Mouse (Mus musculus): Measurements from ENCODE around the gene Jmjd1c.

The Jmjd1c gene

DNA sequence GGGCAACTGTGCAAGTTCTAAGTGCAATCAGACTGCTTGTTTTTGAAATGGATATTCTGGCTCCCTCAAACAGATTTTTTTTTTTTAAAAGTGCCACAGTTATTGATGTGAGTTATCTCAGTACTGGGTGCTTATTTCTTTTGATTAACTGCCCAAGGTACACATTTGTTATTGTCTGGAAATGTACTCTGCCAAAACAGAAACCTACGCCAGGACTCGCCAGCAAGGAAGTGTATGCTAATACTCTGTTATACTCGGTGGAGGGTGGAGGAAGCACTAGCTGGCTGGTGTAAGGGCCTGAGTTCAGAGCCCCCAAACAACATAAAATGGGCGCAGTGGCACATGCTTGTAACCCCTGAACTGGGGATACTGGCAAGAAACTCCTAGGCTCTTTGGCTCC is 34.1 kb upstream of the Jmjd1c start:
- no peak for TF ChIP-seq GATA4 (IDR thresholded peaks at IDR 0.05; ENCODE audit: insufficient replicate concordance, low read length)

DNA sequence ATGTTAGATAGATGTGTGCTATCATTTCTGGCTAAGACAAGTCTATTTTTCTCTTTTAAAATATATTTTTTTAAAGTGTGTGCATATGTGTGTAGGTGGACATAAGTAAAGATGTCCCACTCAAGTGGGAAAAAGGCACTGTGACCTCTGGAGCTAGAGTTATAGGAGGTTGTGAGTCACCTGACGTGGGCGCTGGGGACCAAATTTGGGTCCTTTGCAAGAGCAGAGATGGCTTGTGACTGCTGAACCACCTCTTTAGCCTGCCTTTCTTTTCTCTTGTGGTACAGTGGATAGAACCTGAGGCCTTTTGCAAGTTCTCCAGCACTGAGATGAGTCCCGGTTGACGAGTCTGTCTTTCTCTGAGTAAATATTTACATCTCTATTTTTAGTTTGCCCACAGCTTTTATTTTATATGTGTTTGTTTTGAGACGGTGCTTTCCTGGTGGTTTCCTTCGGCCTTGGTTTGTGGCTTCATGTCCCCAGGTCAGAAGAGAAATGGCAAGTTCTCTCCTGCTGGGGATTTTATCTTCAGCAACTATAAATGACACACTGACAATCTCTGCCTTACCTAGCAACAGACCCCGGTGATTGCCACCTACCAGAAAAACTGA is 30.5 kb upstream of the Jmjd1c start:
- TF ChIP-seq GATA4 (IDR thresholded peaks at IDR 0.05; ENCODE audit: insufficient replicate concordance, low read length): no peak

DNA sequence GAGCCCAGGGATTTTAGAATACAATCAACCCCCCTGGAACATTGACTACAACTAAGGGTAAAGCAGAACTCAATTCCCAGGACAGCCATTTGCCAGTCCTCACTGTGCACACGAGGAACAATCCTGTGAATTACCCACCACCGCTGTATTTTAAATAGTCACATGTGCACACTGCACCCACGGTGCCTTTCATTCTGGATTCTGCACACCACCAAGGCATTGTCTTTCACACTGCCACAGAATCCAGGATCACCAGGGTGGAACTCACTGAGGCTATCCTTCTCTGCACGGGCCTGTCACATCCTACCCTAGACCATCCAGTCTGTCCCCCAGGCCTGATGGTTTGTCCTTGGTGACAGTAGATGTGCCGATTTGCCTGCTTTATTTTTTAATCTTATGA is 30.0 kb upstream of the Jmjd1c start:
- no peak for TF ChIP-seq GATA4 (IDR thresholded peaks at IDR 0.05; ENCODE audit: insufficient replicate concordance, low read length)

DNA sequence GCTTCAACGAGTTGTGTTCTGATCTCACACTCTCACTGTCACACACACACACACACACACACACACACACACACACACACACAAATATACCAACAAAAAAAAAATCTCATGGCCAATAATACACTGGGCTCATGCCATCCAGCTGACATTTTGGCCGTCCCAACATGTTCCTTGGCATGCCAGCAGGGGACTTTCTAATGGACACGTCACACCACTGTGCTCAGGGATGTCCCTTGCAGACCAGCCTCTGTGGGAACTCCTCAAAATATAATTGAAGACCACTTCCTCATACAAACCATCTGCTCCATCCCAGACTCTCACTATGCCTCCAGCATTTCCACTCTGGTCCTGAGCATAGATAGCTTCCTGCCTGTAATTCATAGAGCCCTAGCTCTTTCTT is 29.5 kb upstream of the Jmjd1c start:
- TF ChIP-seq GATA4 (IDR thresholded peaks at IDR 0.05; ENCODE audit: insufficient replicate concordance, low read length): no peak

DNA sequence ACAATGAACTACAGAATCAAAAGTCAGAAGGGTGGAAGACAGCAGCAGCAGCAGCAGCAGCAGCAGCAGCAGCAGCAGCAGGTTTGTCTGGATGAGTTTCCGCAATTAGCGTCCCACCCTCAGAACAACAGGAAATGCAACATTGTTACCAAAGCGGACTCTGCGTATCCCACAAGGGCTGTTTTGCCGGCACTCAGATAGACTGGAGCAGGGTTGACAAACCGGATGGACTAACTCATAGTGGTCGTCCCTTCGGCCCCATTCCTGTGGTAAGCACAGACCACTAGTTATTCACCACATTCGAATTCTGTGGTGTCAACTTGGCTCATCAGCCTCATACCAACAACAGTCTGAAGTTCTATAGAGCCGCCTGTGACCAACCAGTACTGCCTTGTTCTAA is 26.9 kb upstream of the Jmjd1c start:
- TF ChIP-seq GATA4 (IDR thresholded peaks at IDR 0.05; ENCODE audit: insufficient replicate concordance, low read length): no peak

DNA sequence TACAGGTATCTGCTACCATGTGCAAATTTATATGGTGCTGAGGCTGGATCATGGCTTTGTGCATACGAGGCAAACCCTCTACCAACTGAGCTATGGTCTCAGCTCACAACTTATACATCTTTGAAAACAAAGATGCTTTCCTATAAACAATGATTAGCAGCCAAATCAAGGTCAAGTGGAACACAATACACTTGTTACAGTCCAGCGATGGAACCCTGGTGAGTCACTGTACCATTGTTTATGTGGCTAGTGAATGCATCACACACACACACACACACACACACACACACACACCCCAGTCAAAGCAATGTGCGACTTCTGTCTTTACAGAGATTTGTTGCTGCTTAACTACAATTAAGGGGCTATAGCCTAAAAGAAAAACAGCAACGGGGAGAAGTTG is 24.5 kb upstream of the Jmjd1c start:
- TF ChIP-seq GATA4 (IDR thresholded peaks at IDR 0.05; ENCODE audit: insufficient replicate concordance, low read length): no peak

DNA sequence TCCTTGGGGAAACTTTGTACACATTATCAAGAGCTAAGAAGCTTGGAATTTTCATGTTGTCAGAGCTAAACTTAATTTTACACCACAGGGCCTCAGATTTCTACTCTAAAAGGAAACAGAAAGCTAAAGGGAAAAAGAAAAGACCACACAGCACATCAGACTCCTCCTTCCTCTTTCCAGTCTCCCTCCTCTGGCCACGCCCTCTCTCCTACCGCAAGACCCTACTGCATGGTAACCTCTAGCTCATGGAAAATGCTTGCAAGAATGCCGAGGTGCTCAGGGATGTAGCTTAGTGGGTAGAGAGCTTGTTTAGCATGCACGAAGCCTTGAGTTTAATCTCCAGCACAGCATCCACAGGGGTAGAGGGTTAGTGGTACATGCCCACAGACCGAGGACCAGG is 24.0 kb upstream of the Jmjd1c start:
- TF ChIP-seq GATA4 (IDR thresholded peaks at IDR 0.05; ENCODE audit: insufficient replicate concordance, low read length): no peak

DNA sequence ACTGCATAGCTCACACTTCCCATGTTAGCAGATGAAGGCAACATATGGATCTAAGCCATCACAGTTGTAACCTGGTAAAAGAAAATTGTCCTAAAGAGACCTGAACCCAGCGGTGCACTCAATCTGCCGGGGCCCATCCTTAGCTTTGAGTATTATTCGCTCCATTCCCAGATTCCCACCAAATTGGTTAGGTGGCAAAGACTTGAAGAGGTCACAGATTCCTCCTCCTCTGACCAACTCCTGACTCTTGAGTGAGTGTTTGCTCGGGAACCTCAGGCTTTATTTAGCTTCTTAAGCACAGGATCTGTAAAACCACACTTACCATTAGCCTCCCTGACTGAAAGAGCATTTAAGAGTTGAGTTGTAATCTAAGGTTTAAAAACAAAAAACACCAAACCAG is 23.3 kb upstream of the Jmjd1c start:
- TF ChIP-seq GATA4 (IDR thresholded peaks at IDR 0.05; ENCODE audit: insufficient replicate concordance, low read length): no peak

DNA sequence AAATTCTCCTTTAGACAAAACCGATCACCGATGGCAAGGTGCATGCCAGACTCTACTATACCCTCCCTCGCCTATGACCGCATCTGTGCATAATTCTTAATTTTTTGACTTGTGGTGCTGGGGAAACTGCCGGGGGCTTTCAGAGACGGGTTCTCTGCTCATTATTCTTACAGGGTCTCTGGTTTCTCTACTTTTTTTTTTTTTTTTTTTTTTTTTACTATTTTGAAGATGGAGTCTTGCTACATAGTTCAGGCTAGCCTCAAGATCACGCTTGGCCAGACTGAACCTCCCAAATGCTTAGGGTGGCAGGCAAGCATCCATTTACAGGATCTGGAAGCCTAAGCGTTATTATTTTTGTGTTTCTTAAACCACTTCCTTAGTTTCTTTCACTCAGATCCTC is 22.3 kb upstream of the Jmjd1c start:
- no peak for TF ChIP-seq GATA4 (IDR thresholded peaks at IDR 0.05; ENCODE audit: insufficient replicate concordance, low read length)

DNA sequence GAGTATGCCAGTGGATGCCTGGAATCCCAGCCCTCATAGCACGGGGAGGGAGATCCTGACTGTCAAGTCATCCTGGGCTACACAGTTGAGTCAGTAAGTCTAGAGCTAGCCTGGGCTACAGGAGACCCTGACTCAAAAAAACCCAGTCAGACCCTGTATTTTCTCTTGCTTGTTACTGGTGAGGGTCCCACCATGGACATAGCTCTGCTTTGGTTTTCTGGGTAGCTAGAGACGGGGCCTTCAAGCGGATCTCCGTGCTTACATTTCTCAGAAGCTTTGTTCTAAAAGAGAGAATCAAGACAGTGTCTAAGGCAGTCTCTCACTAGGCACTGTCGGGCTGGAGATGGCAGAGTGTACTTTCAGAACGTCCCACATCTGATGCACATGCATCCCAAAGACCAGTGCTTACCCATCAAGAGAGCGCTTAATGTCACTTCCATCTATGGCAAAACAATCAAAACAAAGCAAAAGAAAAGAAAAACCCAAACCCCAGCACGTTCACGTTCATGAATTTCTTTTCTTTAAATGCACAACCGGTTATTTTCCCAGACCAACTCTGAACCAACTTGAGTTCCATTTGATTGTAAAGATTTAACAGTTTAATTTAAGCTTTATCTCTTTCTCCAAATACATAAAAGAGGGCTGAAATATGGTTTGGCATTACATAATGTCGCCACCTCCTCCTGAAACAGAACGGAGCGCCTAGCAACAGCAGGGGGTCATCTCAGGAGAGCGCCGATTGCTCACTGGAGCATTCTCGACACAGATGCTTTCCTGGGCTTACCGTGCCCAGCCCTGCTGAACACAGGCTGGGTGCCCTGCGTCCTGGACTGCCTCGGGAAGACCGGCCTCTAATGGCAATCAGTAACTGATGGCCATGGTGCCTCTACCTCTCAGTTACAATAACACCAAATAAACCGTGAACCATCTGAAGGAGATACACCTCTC is 19.7 kb upstream of the Jmjd1c start:
- no peak for TF ChIP-seq GATA4 (IDR thresholded peaks at IDR 0.05; ENCODE audit: insufficient replicate concordance, low read length)

DNA sequence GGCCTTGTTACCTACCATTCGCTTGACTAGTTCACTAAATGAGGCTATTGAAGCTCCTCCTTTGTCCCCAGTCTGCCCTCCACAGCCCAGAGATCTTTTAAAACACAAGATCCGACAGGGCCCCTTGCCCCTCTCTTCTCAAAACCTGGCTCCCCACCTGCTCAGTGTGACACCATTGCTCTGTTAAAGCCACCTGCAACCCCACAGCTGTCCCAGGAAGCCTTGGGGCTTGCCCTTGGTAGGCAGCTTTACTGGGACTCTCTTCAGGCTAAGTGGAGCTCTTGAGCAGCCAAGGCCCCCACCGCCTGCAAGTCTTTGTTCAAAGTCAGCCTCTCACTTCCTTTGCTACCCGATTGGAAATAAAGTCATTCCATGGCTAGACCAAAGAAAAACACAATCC is 16.9 kb upstream of the Jmjd1c start:
- no peak for TF ChIP-seq GATA4 (IDR thresholded peaks at IDR 0.05; ENCODE audit: insufficient replicate concordance, low read length)

DNA sequence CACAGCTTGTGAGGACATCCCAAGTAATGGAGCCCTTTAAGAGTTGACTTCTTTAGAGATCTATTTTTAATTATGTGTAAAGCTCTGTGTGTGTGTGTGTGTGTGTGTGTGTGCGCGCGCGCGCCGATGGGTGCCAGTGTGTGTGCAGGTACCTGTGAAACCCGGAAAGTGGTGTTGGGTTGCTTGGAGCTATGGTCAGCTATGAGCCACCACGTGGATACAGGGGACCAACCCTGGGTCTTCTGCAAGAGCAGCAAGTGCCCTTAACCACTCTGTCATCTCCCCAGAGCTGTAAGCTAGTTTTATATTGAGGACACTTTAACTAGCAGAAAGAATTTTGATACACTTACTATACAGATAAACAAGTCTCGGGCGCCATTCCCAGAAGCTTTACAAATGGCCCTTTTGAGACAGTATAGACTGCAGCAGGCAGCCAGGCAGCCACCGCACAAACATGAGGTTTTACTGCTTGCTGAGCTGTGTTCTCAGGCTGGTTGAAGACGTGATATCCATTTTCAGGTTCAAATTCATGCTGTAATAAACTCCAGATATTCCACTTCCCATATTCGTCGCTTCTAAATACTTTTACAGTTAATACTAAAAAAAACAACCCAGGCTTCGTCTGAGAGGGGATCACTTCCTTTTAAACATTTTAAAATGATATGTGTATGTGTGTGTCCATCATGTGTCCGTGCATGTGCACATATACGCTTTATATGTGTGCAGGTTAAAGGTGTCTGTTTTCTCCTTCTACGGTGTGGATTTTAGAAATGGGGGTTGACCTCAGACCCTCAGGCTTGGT is 14.5 kb upstream of the Jmjd1c start:
- no peak for TF ChIP-seq GATA4 (IDR thresholded peaks at IDR 0.05; ENCODE audit: insufficient replicate concordance, low read length)

DNA sequence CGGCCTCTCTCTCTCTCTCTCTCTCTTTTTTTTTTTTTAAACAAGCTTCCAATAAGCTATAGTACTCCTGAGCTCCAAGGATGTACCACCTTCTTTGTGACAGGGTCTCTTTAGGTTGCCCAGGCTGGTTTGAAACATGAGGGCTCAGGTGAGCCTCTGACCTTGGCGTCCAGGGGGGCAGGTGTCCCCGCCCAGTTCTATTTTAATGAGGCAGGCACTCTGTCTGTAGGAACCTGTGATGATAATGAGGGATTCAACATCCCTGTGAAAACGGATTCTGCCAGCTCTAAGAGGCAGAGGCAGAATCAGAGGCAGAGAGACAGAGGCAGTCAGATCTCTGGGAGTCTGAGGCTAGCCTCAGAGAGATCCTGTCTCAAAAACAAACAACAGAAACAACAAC is 13.4 kb upstream of the Jmjd1c start:
- no peak for TF ChIP-seq GATA4 (IDR thresholded peaks at IDR 0.05; ENCODE audit: insufficient replicate concordance, low read length)

DNA sequence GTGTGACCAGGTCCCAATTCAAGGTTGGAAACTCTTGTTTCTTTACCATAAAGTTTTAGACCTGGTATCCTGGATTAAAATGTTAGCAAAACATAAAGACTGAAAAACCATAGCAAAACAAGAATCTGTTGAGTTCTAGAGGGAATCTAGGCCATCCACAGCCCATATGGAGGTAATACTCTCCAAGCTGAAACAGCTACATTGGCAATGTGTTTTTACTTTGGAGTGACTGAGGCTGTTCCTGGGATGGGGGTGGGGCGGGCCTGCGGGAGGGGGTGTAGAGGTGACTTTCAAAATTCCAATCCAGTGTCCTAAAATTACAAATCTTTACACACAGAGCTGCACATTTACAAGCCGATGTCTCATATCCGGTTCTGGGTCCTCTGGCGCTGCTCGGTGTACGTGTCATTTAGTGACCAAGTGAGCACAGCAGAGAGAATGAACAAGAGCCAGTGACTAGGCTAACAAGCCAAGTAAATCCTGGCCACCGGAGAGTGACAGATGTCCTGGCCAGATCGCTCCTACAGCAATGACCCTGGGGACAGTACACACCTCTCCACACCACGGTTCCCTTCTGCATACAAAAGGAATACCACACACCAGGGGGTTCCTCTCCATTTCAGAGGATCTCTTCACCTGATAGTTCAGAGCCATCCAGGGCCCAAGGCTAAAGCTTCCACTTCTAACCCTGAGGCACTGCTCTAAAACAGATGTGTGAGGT is 12.3 kb upstream of the Jmjd1c start:
- TF ChIP-seq GATA4 (IDR thresholded peaks at IDR 0.05; ENCODE audit: insufficient replicate concordance, low read length): no peak

DNA sequence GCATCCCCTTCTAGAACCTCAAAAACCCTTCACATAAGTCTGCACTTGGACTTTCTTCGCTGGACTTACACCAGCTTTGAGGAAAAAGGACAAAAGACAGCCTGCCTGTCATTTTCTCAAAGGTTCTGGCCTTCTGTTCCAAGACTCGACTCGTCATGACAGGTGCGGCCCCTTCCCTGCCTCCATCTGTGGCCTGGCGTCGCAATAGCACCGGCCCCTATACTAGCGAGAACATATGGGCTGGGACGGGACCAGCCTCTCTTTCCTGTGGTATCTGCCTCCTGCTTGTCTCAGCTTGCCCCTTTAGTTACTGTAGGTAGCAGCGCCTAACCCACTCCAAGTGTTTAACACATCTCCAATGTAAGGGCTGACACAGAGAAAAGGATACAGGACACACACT is 10.8 kb upstream of the Jmjd1c start:
- TF ChIP-seq GATA4 (IDR thresholded peaks at IDR 0.05; ENCODE audit: insufficient replicate concordance, low read length): no peak
